Mouse (Mus musculus): ENCODE results near the gene Csdc2. TPM values are rescaled to one million over a fixed set of nuclear protein-coding genes. Genes with fewer than 3 reads are reported as not detected.

The Csdc2 gene
- total RNA-seq, 2 experiments from 2014 or later: 9.1 to 9.4 TPM

GRCm38 (mm10) chr15:81924933-81925332 lies 11.6 kb upstream of the Csdc2 start:
- no peak for DNase-seq (ENCODE audit: low spot score in 2 of 2)

- DNase-seq (ENCODE audit: low spot score in 2 of 2): peak; percentile 92 to 96
Measured at GRCm38 (mm10) chr15:81925760-81926445, 10.7 kb upstream of the Csdc2 start, which contains the start of gene Polr3h. TSS of gene Polr3h (minus strand) at chr15:81926240.

GRCm38 (mm10) chr15:81926446-81926822 lies 10.1 kb upstream of the Csdc2 start:
- no peak for DNase-seq (ENCODE audit: low spot score in 2 of 2)

GRCm38 (mm10) chr15:81927741-81928140 lies 8.8 kb upstream of the Csdc2 start:
- no peak for DNase-seq (ENCODE audit: low spot score in 2 of 2)

DNA sequence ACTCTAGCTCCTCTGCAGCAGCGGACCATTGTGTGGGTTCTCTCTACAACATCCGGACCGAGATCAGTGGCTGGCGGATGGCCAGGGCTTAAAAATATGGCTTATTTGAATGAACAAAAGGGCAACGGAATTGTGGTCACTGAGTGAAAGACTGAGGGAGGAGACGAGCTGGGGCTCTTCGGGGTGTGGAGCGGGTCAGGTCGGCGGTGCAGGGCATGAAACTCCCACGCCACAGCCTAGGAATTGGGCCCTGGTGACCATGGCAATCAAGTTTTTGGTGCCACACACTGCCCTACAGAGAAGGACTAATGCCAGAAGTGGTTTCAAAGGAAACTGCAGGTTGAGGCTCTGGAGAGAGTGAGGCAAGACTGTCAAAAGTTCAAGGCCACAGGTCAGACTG lies 8.3 kb upstream of the Csdc2 start:
- peak in 1 of 2 experiments; percentile 49 for DNase-seq (ENCODE audit: low spot score in 2 of 2)

DNA sequence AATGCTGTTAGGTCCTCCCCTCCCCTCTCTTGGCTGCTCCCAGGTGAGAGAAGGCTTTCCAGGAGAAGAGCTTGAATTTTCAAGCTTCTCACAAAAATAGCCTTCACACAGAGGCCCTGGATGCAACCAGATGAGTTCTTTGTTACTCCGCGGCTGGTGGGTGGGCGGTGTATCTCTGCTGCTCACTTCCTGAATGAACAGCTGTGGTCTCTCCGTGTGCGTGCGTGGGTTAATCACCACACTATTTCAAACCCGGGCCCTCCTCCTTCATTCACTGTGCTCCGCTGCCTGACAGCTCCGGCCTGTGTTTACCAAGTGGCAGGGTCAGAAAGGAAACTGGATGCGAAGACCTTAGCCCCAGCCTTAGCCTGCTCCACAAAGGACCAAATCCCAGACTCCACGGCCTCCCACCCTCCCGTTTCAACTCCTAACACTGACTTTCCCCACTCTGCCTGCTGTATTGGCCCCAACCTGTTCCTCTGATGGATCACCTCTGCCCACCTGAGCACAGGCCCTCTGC lies 3.5 kb upstream of the Csdc2 start:
- no peak for DNase-seq (ENCODE audit: low spot score in 2 of 2)

DNA sequence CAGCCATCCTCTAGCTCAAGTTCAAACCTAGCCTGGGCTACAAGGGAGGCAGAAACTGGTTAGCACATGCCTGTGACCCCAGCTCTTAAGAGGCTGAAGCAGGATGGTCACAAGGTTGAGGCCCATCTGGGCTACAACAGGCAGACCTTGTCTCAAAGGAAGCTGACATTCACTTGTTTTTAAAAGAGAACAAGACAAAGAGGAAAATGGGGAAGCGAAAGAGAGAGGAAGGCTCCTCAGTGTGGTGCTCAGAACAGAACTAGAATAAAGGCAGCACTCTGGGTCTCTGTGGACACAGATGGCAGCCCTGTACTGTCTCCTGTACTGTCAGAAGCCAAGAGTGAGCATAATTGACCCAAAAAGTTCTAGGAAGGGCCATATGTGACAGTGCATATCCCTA lies 2.6 kb upstream of the Csdc2 start:
- DNase-seq (ENCODE audit: low spot score in 2 of 2): no peak

DNA sequence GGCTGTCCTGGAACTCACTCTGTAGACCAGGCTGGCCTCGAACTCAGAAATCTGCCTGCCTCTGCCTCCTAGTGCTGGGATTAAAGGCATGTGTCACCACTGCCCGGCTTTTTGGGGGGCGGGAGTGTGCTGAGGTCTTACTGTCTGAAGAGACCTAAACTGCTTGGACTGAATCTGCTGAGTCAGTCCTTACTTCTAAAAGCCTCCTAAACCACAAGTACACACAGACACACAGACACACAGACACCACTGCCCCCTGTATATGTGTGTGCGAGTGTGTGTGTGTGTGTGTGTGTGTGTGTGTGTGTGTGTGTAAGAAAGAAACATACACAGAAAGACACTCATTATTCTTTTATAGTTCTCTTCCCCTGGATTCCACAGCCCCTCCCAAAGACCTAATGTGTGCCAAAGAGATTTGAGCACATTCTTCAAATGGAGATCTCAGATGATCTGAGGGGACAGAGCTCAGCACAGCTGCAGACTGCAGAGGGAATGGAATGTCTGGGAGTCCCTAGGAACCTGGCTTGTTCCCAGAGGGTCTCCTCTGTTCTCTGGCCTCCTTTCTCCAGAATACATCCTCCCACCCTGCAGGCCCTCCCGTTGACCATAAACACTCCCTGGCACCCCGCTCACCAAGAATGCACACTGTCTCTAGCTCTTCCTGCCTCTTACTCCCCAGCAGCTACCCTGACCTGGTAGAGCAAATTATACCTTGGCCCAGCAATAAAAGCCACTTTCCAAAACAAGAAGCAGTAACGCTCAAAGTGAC lies 506 bp upstream of the Csdc2 start:
- DNase-seq (ENCODE audit: low spot score in 2 of 2): no peak

GRCm38 (mm10) chr15:81937098-81937972 lies 776 bp downstream of the Csdc2 start:
- DNase-seq (ENCODE audit: low spot score in 2 of 2): no peak

- no peak for DNase-seq (ENCODE audit: low spot score in 2 of 2)
Measured at GRCm38 (mm10) chr15:81938246-81938645, 1.7 kb downstream of the Csdc2 start.

- DNase-seq (ENCODE audit: low spot score in 2 of 2): no peak
Measured at GRCm38 (mm10) chr15:81939157-81939715, 2.7 kb downstream of the Csdc2 start.

GRCm38 (mm10) chr15:81939774-81940173 lies 3.2 kb downstream of the Csdc2 start:
- no peak for DNase-seq (ENCODE audit: low spot score in 2 of 2)

- no peak for DNase-seq (ENCODE audit: low spot score in 2 of 2)
Measured at GRCm38 (mm10) chr15:81940219-81940618, 3.7 kb downstream of the Csdc2 start.

- no peak for DNase-seq (ENCODE audit: low spot score in 2 of 2)
Measured at GRCm38 (mm10) chr15:81941010-81941409, 4.5 kb downstream of the Csdc2 start.

DNA sequence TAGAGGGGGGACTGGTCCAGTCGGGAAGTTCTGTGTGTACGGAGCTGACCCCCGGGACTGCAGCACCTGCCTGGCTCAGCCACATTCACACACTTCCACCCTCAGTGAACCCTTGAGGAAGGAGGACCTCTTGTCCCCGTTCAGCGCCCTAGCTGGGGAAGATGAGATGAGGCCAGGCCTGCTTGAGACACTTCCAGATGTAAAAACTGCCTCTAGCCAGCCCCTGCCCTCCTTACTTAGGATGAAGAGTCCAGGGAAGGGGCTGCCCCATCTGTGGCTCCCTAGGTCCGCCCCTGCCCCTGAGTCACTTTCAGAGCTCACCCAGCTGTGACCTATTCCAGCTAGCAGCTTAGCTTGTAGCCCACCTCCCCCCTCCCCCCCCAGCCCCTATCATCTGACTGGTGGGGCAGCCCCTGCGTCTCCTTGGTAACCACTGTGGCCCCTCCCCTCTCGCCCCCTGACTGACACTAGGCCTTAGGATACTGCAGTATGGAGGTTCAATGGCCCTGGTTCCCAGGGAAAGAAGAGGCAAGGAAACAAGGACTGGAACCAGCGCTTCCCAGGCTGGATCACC lies 6.7 kb downstream of the Csdc2 start:
- no peak for DNase-seq (ENCODE audit: low spot score in 2 of 2)

DNA sequence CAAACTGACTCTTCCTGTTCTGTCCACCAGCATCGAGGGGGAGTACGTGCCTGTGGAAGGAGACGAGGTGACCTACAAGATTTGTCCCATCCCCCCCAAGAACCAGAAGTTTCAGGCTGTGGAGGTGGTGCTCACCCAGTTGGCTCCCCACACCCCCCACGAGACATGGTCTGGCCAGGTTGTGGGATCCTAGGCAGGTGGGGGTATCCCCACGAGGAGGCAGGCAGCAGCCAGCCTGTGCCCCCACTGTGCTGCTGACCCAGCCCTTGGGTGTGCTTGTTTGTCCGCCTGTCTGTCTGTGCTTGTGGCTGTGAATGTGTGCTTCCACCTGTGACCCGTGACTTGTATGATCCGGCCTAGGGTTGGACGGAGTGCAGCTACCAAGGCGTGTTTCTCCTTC lies 12.5 kb downstream of the Csdc2 start:
- no peak for DNase-seq (ENCODE audit: low spot score in 2 of 2)

DNA sequence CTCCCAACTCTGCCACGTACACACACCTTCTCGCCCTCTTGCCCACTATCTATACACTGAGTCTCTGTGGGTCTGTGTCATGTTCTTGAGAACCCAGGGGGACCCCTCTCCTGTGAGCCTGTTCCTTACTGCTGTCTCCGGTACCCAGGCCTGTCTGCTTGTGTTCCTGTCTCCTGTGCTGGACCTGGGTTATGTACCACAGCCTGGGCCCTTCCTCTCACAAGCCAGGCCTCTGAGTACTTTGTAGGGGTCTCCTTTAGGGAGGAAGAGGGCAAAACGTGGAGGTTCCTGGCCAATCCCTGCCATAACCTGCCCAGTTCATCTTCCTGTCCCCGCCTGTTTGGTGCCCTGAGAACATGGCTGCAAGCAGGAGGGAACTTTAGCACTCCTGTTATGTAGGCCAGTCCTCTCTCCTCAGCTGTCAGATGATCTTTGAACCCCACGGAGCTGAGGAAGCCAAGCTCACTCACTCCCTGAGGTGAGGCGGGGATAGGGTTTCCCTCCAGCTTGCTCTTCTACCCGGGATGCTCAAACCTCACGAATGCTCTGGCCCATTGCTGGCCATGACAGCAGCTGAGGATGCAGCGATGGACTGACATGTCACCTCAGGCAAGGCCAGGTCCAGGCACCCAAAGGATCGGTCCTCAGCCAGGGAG lies 13.0 kb downstream of the Csdc2 start:
- no peak for DNase-seq (ENCODE audit: low spot score in 2 of 2)

DNA sequence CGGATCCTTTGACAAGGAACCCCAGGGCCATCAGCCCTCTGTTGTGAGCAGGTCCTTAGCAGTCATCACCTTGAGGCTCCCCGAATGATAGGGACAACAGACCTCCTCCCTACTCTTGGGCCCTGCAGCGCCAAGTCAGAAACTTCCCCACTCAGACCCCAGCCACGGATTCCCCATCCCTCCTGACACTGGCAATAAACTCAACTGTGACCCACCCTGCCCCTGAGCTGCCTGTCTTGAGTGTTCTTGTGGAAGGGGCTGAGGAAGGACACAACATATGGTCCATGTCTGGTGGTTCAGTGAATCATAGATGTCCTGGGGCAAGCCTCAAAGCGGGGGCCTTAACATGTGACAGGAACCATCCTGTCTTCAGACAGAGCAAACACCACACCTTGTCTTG lies 14.2 kb downstream of the Csdc2 start:
- DNase-seq (ENCODE audit: low spot score in 2 of 2): no peak

- no peak for DNase-seq (ENCODE audit: low spot score in 2 of 2)
Measured at GRCm38 (mm10) chr15:81951159-81951558, 14.6 kb downstream of the Csdc2 start.

- DNase-seq (ENCODE audit: low spot score in 2 of 2): no peak
Measured at GRCm38 (mm10) chr15:81952310-81952709, 15.8 kb downstream of the Csdc2 start.
